Mouse (Mus musculus) midbrain, embryonic 14.5 days (tissue): ENCODE measurements around the gene Tmbim1. TPM values are rescaled to one million over a fixed set of nuclear protein-coding genes. Genes with fewer than 3 reads are reported as not detected.
"Not testable (repeated sequence)": the region's sequence is repeated elsewhere in the genome, so short reads cannot be mapped to it uniquely, and the experiment has no call there.

Source experiments
- ATAC-seq: fragments of 200-750 bp; cut with Nextera tagmentation; 2 replicates; pipeline ENCODE4 v1.8.0; 2017; ENCODE audit warnings: moderate number of reproducible peaks, moderate library complexity; ENCODE audit not compliant: low FRiP score, low TSS enrichment
- DNase-seq: peaks from one replicate; pipeline ENCODE4 v3.0.0-alpha.2; 2015
- H3K27ac ChIP-seq: fragments of 300-500 bp; sonication (generic); replicated peaks from 2 replicates; pipeline ENCODE4 v1.5.1; 2014; ENCODE audit warnings: mild to moderate bottlenecking, low read depth, low read length, moderate library complexity
- H3K27me3 ChIP-seq: fragments of 300-500 bp; sonication (generic); 2 replicates; pipeline ENCODE4 v1.6.1; 2014; ENCODE audit warnings: low read length, control low read depth, mixed read lengths; ENCODE audit not compliant: control insufficient read depth, insufficient read depth
- H3K36me3 ChIP-seq: fragments of 300-500 bp; sonication (generic); 2 replicates; pipeline ENCODE4 v1.6.1; 2014; ENCODE audit warnings: low read length, control low read depth; ENCODE audit not compliant: control insufficient read depth, insufficient read depth
- H3K4me1 ChIP-seq: fragments of 300-500 bp; sonication (generic); 2 replicates; pipeline ENCODE4 v1.6.1; 2014; ENCODE audit warnings: mild to moderate bottlenecking, antibody characterized with exemption, low read length, control low read depth; ENCODE audit not compliant: control insufficient read depth, insufficient read depth
- H3K4me2 ChIP-seq: fragments of 300-500 bp; sonication (generic); 2 replicates; pipeline ENCODE4 v1.6.1; 2014; ENCODE audit warnings: mild to moderate bottlenecking, low read length, moderate library complexity
- H3K4me3 ChIP-seq: fragments of 300-500 bp; sonication (generic); replicated peaks from 2 replicates; pipeline ENCODE4 v1.5.1; 2014; ENCODE audit warnings: low read depth, low read length
- H3K9ac ChIP-seq: fragments of 300-500 bp; sonication (generic); replicated peaks from 2 replicates; pipeline ENCODE4 v1.6.1; 2014; ENCODE audit warnings: mild to moderate bottlenecking, low read length, moderate library complexity
- H3K9me3 ChIP-seq: fragments of 300-500 bp; sonication (generic); 2 replicates; pipeline ENCODE4 v1.6.1; 2016; ENCODE audit warnings: low read length, control low read depth, mixed read lengths; ENCODE audit not compliant: control insufficient read depth
- WGBS: fragments of 180-500 bp; shearing (Covaris S2); extraction: QIAGEN DNeasy Blood & Tissue Kit; methylation state at CpG from one replicate; pipeline ENCODE4 v1.1.7; 2014; 5-methylcytosine and 5-hydroxymethylcytosine counted together
- polyA plus RNA-seq: library from polyadenylated mRNA; unstranded; fragments of >200 nt; fragmentation: Nextera tagmentation; extraction: Ambion mirVana; gene quantifications from 2 replicates; pipeline ENCODE4 v1.2.1, GENCODE M21; 2014

The Tmbim1 gene
- polyA plus RNA-seq, 1 experiment from 2014 or later = 5.6 TPM

DNA sequence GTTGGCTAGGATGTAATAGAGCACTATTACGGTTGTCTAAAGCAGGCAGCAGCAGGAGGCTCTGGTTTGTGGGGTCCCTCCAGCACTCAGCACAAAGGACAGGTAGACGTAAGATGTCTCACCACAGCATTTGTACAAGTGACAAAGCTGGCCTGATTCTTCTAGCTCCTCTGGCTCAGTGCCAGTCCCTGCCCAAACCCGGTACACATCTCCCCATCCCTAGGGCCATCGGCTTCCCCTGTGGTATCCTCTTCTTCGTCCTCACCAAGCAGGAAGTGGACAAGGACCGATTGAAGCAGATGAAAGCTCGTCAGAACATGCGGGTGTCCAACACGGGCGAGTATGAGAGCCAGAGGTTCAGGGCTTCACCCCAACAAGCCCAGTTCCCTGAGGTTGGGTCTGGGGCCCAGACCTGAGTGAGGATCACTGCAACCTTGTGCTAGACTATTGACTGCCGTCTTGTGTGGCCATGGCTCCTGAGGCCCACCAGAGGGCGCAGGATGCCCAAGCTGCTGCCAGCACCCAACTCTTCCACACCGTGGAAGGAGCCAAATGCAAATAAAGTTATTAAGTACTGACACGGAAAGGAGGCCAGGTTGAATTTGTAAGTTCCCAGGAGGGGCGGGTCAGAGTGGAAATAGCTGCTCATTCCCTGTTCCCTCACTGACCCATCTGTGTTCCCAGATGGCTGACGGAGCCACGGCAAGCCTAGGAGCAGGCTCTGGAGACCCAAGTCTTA, 18.4 kb downstream of the Tmbim1 start:
- H3K4me3 ChIP-seq, ATAC-seq, H3K27me3 ChIP-seq, H3K27ac ChIP-seq, H3K9ac ChIP-seq, H3K9me3 ChIP-seq, H3K4me2 ChIP-seq: not testable (repeated sequence)
- WGBS = 57% methylated on average over 15 of the region's 17 CpGs
- Histone ChIP-seq H3K4me1 (peaks cover 13% of the 10 kb centered on the region), H3K36me3 (peaks cover 17% of the 10 kb centered on the region)
- peak; percentile 29 for DNase-seq

DNA sequence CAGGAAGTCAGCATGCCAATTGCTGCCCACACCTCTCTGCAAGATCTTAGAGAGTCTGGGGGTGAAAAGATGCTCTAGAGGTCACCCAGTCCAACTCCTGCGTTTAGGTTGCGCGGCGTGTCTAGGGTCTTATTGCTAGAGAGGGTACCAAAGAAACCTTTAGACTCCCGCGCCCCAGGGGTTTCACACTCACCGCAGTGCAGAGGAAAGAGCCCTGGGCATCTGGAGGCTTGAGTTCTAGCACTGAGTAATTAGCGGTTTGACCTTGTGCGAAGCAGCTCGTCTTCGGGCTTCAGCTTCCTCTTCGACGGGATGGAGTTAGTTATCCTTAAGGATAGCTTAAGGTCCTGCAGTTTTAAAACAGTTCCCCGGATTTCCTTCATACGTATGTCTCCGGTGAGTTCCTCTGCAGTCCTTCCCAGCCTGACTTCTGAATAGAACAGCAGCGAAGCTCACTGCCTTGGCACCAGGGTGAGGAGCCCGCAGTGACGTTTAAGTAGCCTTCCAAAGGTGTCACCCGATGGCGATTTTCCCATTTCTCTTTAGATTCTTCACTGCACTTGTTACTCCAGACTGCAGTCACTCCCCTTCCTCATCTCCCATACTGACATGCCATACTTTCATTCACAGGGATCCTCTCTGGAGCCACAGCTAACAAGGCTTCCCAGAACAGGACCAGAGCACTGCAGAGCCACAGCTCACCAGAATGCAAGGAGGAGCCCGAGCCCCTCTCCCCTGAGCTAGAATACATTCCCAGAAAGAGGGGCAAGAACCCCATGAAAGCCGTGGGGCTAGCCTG, 20.0 kb downstream of the Tmbim1 start:
- 5% methylated on average over 23 of the region's 23 CpGs for WGBS
- Histone ChIP-seq H3K9me3 (no peaks in the 10 kb centered on the region), H3K27me3 (no peaks in the 10 kb centered on the region), H3K36me3 (peaks cover 33% of the 10 kb centered on the region), H3K4me3 (peak overlapping the region; percentile 83), H3K4me2 (peak overlapping the region; percentile 78), H3K27ac (no peak overlapping the region), H3K4me1 (peaks cover 13% of the 10 kb centered on the region), H3K9ac (peak overlapping the region; percentile 72)
- ATAC-seq (no peak), DNase-seq (no peak)

DNA sequence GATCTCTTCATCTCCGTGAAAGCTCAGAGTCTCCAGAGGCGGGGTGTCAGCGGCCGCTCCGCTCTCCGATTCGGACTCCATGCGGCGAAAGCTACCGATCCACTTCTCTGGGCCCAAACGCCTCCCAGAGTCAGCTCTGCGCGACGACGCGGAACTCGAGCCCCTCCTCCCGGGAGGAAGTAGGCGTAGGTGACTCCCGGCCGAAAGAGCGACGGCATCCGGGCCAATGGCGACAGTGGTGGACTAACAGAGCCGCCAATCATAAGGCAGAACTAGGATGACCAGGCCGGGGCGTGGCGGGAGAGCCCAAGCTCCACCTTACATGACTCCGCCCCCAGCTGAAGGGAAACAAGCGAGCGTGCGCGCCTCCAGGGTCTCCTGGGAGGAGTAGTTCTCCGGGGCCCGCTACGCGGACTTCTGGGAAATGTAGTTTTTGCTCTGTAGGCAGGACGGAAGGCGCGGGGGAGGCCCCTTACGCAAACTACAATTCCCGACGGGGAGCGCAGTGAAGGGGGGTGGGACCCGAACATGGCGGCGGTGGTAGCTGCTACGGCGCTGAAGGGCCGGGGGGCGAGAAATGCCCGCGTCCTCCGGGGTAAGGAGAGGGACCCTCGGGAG, 20.8 kb downstream of the Tmbim1 start, which contains the start of the genes Aamp and Pnkd:
TSS of gene Aamp (minus strand) at position 196 of the 618 bp plus-strand sequence.
TSS of gene Pnkd (plus strand) at position 388 of the 618 bp plus-strand sequence.
- H3K4me3 ChIP-seq = peak within 1 kb of the TSS; percentile 83
- H3K27me3 ChIP-seq = no peaks in the 10 kb centered on the region
- peak; percentile 100 for DNase-seq
- H3K4me1 ChIP-seq = peaks cover 13% of the 10 kb centered on the region
- WGBS = under 1% methylated on average over 56 of the region's 56 CpGs
- H3K27ac ChIP-seq = peak within 1 kb of the TSS; percentile 83
- H3K9me3 ChIP-seq = no peaks in the 10 kb centered on the region
- H3K36me3 ChIP-seq = peaks cover 34% of the 10 kb centered on the region
- H3K4me2 ChIP-seq = peak within 1 kb of the TSS; percentile 86
- H3K9ac ChIP-seq = peak within 1 kb of the TSS; percentile 72
- peak; percentile 97 for ATAC-seq

DNA sequence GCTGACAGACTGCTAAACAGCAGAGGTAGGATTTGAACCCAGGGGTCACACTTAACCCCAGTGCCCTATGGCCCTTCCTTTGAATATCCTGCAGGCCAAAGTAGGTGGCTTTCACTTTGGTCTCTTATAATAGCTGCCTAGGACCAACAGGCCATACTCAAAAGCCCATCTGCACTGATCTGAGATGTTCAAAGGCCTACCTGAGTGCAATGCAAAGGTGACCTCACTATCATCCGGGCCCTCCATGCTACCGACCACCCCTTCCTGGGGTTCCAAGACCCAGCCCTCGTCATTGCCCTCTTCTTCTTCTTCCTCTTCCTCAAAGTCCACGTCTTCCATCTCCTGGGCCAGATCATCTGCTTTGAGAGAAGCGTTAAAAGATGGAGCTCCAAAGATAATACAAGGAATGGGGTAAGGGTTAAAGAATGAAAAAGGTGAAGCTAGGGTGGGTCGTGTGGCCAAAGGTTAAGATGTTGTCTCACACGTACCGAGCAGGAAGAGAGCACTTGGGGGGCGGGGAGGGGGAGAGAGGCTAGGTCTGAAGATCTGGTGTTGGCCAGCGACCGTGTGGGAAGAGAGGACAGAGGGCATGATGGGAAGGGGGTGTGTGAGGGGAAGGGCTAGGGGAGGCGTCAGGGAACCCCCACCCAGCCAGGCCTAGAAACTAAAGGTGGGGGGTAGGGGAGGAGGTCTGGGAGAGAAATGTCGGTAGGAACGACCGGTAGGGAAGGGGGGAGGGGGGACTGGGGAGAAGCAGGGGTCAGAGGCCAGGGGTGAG, 21.5 kb downstream of the Tmbim1 start:
- DNase-seq (peak; percentile 59), ATAC-seq (peak; percentile 46)
- H3K4me1 ChIP-seq = peaks cover 13% of the 10 kb centered on the region
- 12% methylated on average over 15 of the region's 15 CpGs for WGBS
- no peaks in the 10 kb centered on the region for H3K27me3 ChIP-seq
- peak overlapping the region; percentile 68 for H3K9ac ChIP-seq
- peak overlapping the region; percentile 86 for H3K4me2 ChIP-seq
- peak overlapping the region; percentile 83 for H3K27ac ChIP-seq
- peaks cover 42% of the 10 kb centered on the region for H3K36me3 ChIP-seq
- H3K9me3 ChIP-seq = no peaks in the 10 kb centered on the region
- peak overlapping the region; percentile 83 for H3K4me3 ChIP-seq

DNA sequence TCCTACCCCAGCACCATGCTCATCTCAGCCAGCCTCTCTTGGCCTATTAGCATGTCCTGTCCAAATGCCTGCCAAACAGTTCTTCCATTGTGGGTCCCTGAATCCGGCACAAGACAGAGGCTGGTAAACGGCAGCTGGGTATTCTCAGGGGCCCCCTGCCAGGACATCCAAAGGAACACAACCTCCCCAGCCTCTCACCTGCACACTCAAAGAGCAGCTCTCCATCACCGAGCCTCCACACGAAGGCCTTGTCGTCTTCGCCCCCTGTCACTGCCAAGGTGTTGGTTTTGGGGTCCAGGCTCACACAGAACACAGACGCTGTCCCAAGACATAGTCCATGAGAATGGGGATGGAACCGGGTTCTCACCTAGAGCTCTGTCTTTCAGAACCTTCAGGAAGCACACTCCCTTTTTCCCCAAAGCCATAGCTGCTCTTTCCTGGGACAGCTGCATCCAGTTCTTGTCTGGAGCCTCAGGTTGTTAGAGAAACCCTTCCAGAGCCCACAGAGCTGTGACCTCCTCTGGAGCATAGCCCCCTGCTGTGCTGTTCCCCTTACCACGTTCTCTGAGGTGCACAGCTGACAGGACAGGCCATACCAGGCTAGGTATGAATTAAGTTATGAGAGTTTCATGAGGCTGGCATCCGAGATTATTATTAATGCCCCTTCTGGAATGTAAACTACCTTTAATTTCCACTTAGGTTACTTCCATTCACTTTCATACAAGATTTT, 22.4 kb downstream of the Tmbim1 start:
- peak overlapping the region; percentile 86; the same call in 1 of the 2 replicates for H3K4me2 ChIP-seq
- 89% methylated on average over 10 of the region's 10 CpGs for WGBS

DNA sequence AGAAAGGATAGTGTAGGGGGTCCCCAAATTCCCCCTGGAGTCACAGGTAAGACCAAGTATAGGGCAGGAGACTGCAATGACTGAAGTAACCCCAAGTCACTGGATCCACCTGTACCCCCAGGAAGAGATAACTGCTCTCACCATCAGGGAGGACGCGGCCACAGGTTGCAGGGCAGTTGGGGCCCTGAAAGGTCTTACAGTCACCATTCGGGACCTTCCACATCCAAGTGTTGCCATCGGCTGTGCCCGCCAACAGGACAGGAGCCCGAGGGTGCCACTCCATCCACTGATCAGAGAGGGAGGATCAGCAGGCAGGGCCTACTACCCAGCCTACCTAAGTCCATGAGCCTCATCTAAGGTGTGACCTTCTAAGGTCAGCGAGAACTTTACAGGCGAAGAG, 23.5 kb downstream of the Tmbim1 start:
- 97% methylated on average over 8 of the region's 8 CpGs for WGBS
- no peak for DNase-seq

More for the DNA sequence above, 22.4 kb downstream of the Tmbim1 start:
- H3K9me3 ChIP-seq = no peaks in the 10 kb centered on the region
- H3K4me1 ChIP-seq = peaks cover 13% of the 10 kb centered on the region
- H3K36me3 ChIP-seq = peaks cover 45% of the 10 kb centered on the region
- H3K27me3 ChIP-seq = no peaks in the 10 kb centered on the region
- H3K4me3 ChIP-seq = no peak overlapping the region
- H3K9ac ChIP-seq = no peak overlapping the region
- DNase-seq (no peak), ATAC-seq (no peak)
- no peak overlapping the region for H3K27ac ChIP-seq

DNA sequence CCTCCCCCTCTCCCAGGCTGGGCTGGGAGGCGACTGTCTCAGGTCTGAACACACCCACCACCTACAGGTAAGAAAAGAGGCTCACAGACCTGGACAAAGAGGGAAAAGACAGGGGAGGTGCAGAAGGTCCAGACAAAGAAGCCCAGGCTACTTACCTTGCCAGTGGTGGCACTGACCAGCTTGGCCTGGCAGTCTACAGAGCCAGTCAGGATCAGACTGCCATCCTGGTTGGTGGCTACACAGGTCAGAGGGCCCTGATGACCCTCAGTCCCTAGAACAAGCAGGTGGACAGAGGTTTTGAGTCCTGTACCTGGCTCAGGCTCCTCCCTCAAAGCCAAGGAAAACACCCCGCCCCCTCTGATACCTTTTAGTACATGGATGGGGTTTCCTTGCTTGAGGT, 24.1 kb downstream of the Tmbim1 start:
- Histone ChIP-seq H3K9ac (no peak overlapping the region), H3K4me2 (no peak overlapping the region), H3K36me3 (peaks cover 45% of the 10 kb centered on the region), H3K27me3 (no peaks in the 10 kb centered on the region), H3K9me3 (no peaks in the 10 kb centered on the region), H3K27ac (no peak overlapping the region), H3K4me3 (no peak overlapping the region), H3K4me1 (peaks cover 13% of the 10 kb centered on the region)
- 81% methylated on average over 2 of the region's 2 CpGs for WGBS
- ATAC-seq (no peak), DNase-seq (no peak)

More for the DNA sequence above, 23.5 kb downstream of the Tmbim1 start:
- H3K9ac ChIP-seq = no peak overlapping the region
- H3K4me1 ChIP-seq = peaks cover 13% of the 10 kb centered on the region
- no peak overlapping the region for H3K4me2 ChIP-seq
- peaks cover 45% of the 10 kb centered on the region for H3K36me3 ChIP-seq
- ATAC-seq = no peak
- no peak overlapping the region for H3K27ac ChIP-seq
- no peaks in the 10 kb centered on the region for H3K9me3 ChIP-seq
- no peaks in the 10 kb centered on the region for H3K27me3 ChIP-seq
- no peak overlapping the region for H3K4me3 ChIP-seq
